Mouse (Mus musculus) lung, postnatal 0 days (tissue): ENCODE measurements at regions not wholly inside any gene's neighbourhood (a gene's known extent, or its start where the extent isn't known, plus 50 kb on each side); places are given as distances from the start of the nearest gene placed in this dataset.

Experiments used
- CTCF ChIP-seq: IDR thresholded peaks from 2 replicates; pipeline ENCODE4 v1.5.1; 2016; ENCODE audit warnings: antibody characterized with exemption, mild to moderate bottlenecking
- EP300 ChIP-seq: IDR thresholded peaks from 2 replicates; pipeline ENCODE4 v1.6.1; 2016; ENCODE audit warnings: antibody characterized with exemption, mild to moderate bottlenecking, control low read depth

DNA sequence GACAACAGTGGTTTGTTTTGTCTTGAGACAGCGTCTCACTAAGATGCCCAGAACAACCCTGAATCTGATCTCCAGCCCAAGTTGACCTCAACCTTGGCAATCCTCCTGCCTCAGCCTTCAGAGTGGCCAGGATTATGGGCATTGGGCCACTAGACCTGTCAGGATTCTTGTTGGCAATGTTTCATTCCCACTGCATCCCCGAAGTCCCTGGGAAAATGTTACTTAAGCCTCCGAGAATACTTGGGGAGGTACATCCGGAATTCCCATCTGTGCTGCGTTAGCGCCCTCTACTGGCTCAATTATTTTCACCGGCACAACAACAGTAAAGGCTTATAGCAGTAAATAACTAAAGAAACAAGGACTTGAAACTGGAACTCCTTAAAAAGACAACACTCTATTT, 78.9 kb upstream of the Tmem260 start:
- TF ChIP-seq CTCF: peak; percentile 92
- TF ChIP-seq EP300: no peak
